Mouse (Mus musculus): ENCODE results near the gene Kcnk16.
"Not testable (repeated sequence)": the region's sequence is repeated elsewhere in the genome, so short reads cannot be mapped to it uniquely, and the experiment has no call there.

The Kcnk16 gene

DNA sequence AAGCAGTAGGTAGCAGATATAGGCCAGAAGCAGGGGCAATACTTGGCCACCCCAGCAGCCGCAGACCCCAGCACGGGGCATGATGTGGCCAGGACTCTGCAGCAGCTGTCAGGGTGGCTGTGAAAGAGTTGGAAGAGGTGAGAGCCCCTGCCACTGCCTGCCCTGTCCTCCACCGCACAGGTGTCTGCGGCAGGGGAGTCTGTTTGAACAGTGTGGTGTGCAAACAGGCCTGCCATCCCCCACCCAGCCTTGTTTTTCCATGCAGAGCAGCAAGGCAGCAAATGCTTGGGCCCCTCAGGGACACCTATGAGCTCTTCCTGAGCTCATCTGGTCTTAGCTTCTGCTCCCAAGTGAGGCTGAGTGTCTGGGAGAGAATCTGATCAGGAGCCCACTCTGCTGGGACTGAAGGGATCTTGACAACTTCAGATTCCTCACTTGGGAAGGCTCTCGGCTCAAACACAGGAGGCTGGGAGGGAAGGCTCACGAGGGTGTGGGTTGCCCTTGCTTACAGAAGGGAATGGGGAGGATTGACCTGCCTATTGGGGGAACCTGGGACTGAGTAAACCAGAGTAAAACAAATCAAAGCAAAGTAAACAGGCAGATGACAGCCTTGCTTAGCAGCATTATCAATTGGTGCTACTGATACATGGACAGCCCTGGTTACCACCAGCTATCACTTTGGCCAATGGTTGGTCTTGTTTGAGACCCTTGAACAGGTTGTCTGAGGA, at the start of gene Kcnk16:
Kcnk16 (minus strand) TSS at position 118 of the 728 bp plus-strand sequence.
- DNase-seq (ENCODE audit: low read depth), result no peak

DNA sequence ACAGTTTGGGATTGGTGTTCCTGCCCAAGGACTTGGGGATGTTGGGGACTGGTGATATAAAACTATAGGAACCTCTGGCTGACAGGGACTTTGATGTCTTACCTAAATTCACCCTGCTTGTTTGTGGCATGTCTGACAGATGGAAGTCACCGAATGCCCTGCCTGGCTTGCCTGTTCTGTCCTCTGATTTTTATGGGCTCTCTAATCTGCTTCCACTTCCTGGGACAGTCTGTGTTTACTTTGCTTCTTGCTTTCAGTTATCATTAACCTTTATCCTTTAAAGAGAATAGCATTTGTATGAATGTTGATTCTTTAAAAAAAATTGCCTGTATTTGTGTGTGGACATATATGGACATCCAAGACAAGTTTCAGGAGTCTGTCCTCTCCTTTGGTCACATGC, 46.1 kb upstream of the Kcnk16 start:
- no peak for DNase-seq (ENCODE audit: low read depth)

DNA sequence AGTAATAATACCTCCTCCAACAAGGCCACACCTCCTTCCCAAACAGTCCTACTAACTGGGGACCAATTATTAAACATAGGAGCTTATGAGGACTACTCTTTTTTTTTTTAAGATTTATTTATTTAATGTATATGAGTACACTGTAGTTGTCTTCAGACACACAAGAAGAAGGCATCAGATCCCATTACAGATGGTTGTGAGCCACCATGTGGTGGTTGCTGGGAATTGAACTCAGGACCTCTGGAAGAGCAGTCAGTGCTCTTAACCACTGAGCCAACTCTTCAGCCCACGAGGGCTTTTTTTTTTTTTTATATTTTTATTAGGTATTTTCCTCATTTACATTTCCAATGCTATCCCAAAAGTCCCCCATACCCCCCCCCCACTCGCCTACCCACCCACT, 36.1 kb upstream of the Kcnk16 start:
- not testable (repeated sequence) for DNase-seq (ENCODE audit: low read depth)

DNA sequence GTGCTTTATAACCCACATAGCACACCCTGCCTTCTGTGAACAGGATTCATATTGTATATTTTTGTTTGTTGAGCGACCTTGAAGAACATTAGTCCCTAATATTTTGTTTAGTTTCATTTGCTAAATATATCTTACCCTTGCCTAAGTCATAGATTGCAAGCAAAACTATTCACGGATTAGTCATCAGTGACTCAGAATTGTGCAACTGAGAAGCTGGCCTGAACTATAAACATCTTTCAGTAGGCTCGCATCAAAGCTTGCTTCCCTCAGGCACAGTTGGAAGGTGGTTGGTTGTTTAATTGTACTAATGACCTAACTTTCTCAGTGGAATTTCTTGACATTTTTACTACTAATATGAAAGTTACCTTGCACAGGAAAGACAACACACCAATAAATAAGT, 29.1 kb upstream of the Kcnk16 start:
- no peak for DNase-seq (ENCODE audit: low read depth)

DNA sequence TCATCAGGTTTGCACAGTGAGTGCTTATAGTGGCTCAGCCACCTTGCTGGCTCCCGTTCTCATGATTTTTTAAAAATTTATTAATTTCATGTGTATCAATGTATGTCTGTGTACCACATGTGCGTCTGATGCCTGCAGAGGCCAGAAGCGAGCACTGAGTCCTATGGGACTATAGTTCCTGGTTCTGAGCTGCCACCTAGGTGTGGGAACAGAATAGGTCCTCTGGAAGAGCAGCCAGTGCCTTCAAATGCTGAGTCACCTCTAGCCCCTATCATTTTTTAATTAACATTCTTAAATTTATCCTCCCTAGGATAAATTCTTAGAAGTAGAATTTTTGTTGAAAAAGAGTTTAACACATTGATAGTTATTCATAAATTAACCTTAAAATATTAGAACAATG, 28.6 kb upstream of the Kcnk16 start:
- DNase-seq (ENCODE audit: low read depth), result no peak

DNA sequence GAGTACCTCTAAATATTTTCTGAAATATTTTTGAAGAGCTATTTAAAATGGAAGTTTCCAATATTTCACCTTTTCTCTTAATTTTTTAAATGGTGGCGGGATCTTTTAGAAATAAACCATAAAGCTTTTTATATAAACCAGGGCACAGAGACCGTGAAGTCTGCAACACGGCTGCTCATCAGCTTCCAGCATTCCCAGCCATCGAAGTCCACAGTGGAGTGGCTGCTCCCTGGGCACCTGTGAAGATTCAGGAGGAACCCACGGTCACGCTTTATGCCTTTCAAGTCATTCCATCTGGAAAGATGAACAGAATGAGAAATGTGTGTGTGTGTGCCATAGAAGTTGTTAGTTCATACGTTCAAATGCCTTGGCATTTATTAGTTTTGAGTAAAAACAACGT, 25.9 kb upstream of the Kcnk16 start:
- no peak for DNase-seq (ENCODE audit: low read depth)

DNA sequence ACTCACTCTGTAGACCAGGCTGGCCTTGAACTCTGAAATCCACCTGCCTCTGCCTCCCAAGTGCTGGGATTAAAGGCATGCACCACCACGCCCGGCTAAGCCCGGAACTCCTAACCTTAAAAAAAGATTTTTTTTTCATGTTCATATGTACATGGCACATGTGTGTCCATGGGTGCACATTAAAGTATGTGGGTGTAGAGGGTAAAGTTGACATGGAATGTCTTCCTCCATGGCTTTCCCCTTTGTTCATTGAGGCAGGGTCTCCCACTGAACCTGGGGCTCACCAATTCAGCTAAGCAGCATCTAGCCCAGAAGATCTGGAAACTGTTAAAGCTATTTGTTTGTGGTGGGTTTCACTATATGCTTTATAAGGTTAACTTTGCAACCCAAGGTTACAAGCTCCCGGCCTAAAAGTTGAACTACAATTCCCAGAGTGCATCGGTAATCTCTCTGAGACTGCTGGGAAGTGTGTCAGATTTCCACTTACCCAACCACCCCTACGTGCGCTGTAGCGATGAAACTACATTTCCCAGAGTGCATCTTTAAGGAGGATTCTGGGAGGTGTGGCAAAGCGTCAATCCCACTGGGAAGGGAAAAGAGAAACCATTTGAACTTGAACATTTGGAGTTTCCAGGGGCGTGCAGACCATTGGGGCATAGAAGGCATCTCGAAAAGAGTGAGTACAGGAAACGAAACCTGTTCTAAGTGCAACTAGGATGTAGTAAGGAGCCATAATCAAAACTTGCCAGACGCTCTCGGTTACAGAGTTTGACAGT, 25.3 kb upstream of the Kcnk16 start, which contains the start of gene Nudt13:
Nudt13 (plus strand) TSS at position 581 of the 776 bp plus-strand sequence.
- peak; percentile 93 for DNase-seq (ENCODE audit: low read depth)

DNA sequence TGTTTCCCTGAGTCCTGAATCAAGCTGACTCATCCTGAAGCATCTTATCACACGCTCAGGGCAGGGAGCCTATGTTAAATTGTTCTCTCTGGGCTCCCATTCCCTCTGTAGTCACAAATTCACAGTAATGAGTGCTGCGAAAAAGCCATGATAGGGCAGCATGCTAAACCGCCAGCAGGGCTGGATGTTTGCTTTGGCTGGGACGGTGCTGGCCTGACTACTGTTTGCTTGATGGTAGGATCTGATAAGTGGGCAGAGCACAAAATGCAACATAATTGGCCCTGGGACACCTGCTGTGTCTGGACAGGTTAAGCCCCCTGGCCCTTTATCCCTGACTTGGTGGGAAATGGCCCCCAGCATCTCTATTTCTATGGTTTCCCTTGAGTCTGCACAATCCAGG, 22.4 kb upstream of the Kcnk16 start:
- DNase-seq (ENCODE audit: low read depth), result no peak

DNA sequence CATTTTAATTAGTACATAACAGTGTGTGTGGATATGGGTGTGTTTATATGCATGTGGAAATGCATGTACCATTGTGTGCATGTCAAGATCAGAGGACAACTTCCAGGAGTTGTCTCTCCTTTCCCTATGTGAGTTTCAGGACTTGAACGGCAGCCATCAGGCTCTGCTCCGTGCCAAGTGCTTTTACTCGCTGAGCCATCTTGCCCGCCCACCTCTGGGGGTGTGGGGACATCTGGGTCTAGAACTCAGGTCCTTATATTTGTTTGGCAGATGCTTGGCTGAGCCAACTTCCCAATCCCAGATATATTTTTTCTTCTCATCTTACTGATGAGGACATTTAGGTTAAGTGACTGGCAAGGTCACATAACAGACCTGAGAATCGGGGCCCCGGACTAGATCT, 578 bp downstream of the Kcnk16 start:
- DNase-seq (ENCODE audit: low read depth), result no peak

DNA sequence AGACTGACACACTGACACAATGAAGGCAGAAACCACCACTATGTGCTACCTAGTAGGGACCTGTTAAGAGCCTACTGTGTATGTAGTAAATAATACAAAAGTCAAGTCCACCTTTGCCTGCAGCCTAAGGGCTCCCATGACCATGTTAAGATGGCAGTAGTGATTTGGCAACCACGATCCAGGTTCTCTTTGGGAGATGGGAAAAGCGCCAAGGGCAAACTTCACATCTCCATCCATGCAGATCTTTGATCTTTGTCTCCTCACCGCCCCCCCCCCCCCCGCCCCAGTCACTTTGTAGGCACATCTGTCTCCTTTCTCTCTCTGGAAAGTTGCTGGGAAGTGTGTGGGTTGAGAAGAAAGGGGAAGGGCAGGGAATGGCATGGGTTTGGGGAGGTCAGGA, 6.7 kb downstream of the Kcnk16 start:
- DNase-seq (ENCODE audit: low read depth), result no peak

DNA sequence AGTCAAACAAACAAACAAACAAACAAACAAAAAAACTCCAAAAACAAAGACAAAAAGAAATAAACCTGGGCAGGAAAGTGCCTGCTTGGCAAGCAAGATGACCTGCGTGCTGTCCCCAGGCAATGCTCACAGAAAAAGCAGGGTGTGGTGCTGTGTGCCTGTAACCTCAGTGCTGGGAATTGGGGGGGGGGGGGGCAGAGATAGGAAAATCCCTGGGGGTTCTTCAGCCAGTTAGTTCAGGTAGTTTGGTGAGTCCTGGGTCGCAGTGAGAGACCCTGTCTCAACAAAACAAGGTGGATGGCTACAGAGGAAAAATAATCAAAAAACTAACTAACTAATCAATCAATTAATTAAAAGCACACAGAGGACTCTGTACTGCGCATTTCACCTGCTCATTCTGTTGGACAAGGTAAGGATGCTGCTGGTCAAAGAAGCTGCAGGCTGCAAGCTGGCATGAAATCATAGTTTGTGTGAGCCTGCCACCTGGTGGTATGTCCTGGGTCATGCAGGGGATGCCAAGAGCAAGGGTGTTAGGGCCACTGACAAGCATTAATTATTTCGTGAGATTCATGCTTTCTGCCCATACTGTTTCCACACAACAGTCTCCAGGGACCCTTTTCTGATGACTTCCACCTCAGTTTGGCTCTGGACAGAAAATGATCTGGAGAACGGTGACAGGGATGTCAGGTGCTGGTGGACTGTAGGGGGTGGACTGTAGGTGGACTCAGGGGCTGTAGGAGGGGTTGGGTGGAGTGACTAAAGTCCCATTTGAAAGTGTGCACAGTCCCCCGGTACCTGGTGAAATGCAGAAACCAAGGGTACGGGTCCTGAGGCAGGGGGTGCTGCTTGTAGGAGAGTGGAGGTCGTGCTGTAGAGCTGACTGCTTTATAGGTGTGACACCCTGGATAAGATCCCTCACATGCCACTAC, 10.6 kb downstream of the Kcnk16 start:
- DNase-seq (ENCODE audit: low read depth), result peak; percentile 63

DNA sequence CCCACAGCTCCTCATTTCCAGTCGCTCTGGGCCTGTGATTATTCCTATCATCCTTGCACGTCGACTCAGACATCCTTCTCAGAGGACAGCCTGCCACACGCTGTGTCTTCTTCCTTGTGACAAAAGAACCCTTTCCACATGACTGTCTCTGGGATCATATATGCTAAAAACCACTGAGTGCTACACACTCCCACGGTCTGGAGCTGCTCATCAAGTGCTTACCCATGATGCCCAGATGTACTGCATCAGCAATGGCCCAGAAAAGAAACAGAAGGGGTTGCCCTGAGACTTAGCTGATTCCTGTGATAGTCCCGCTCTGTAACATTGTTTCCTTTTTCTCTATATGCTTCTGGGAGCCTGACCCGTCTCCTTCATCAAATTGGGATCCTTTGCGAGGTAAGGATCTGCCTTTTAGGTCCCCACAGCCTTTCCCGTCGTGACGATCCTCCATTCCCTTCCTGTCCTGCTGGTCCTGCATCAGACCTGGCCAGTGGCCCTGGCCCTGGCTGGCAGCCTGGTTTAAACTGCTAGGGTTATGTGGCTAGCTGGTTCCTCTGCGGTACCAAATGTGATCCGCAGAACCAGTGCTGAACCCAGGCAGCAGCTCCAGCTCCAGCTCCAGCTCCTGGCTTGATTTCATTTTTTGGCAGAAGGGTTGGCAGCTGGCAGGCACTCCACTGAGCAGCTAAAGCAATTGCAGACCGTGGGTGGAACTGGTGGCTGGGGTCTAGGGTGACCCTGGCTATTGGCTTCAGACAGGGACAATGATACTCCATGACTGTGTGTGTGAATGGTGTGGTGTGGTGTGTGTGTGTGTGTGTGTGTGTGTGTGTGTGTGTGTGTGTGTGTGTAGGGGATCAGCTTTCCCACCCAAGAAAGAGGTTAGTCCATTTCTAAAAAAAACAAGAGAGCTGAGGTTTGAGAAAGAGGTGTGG, 18.5 kb downstream of the Kcnk16 start:
- DNase-seq (ENCODE audit: low read depth), result no peak

DNA sequence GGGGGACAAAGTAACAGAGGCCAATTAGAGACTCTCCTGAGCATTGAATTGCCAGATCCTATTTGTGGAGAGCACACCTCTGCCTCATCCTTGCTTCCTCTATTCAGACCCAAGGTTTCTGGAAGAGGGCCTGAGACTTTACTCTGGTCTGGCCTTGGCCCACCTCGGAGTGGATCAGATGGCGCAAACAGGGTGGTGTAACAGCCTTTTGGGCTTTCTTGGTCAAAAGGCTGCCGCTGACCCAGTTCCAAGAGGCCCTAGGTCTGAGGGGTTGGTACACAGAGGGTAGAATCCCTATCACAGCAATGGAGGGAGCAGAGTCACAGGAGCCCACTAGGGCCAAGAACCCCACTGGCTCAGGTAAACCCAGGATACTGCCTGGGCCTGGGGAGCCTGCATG, 21.0 kb downstream of the Kcnk16 start:
- DNase-seq (ENCODE audit: low read depth), result no peak

DNA sequence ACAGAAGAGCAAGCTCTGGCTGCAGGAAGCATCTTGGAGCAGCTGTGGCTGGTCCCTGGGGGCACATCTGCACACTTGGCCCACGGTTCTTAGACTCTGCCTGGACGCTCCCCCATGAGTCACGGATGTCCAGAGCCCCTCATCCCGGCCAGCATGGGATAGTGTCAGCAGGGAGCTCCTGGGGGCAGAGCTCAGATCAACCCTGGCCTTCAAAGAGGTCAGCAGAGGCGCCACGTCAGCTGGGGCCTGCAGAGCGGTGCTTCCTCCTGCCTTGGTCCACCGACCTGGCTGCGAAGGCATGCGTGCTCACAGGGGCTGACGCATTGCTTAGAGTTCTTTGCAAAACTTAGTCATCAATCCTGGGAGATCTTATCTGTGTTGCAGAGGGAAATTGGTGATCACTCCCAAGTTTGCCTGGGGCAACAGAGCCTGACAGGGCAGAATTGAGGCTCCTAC, 22.2 kb downstream of the Kcnk16 start:
- no peak for DNase-seq (ENCODE audit: low read depth)

DNA sequence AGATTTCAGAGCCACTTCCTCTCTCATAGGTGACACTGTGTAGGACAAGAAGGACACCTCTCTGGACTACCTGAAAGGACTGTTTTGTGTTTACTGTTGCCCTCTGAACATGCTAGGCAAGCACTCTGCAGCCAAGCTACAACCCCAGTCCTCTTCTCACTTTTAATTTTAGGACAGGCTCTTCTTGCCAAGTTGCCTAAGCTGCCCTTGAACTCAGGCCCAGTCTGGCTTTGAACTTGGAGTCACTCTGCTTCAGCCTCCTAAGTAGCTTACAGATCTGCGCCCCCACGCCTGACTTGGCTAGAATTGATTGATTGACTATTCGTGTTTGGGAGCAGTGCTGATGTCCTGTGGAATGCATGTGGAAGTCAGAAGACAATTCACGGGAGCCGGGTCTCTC, 23.1 kb downstream of the Kcnk16 start:
- DNase-seq (ENCODE audit: low read depth), result no peak

DNA sequence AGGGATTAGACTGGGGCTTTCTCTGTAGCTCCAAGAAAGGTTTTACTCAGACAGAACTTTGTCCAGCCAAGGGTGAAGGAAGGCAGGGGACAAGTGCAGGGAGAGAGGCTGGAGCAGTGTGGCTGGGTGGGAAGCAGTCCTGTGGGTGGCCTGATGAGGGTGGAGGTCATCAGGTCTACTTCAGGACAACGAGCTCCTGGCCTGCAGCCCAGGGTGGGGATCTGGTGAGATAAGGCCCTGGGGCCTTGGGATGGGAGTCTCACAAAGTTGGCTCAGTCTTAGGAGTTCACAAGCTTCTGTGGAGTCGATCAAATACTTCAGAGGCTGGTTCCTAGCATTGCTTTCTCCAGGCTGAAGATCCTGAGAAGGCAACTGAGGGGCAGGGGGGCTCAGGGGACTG, 23.7 kb downstream of the Kcnk16 start:
- no peak for DNase-seq (ENCODE audit: low read depth)

DNA sequence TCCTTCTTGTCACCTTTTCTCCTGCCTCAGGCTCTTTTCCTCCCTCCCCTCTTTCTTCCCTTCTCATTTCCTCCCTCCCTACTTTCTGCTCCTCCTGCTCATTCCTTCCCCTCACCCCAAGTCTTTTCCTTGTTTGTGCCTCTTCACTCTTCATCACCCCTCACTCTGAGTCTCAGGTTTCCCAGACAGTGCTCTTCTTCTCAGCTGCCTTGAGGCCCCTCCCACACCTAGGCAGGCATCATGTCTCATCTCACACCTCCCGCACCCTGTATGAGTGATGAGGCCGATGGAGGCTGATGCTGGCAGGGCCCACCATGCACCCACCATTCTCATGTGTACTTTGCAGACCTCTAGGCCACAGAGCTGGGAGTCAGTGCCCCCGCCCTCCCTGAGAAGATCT, 25.8 kb downstream of the Kcnk16 start:
- DNase-seq (ENCODE audit: low read depth), result no peak

DNA sequence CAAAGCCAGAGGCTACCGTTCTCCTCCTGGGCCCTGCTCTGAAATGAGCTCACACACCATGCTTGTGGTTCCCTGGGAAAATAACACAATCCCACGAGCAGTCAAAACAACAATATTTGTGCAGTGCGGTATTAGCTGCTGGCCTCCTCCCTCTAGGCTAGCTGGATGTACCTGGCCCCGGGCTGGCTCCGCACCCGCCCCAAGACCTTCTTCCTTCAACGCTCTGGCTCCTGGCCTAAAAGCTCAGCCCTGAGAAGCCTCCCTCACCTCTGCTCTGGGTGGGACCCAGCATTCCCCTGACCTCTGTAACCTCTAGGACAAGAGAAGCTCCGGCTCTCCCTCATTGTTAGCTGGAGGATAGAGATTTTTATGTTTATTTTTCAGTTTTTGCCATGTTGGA, 26.5 kb downstream of the Kcnk16 start:
- no peak for DNase-seq (ENCODE audit: low read depth)

DNA sequence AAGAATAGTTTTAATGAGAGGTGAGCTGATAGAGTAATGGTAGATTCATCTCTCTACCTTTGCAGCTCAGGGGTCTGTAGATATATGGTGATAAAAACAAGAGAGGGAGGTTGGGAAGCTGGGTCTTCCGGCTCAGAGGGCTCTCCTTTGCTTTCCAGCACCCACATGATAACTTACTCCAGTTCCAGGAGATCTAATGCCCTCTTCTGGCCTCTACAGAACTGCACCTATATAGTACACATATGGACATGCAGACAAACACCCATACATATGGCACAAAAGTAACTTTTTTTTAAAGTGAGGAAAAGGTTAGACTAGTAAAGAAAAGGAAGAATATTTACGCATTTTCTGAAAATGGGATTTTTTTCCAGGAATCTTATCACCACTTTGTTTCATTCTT, 34.6 kb downstream of the Kcnk16 start:
- DNase-seq (ENCODE audit: low read depth), result no peak

DNA sequence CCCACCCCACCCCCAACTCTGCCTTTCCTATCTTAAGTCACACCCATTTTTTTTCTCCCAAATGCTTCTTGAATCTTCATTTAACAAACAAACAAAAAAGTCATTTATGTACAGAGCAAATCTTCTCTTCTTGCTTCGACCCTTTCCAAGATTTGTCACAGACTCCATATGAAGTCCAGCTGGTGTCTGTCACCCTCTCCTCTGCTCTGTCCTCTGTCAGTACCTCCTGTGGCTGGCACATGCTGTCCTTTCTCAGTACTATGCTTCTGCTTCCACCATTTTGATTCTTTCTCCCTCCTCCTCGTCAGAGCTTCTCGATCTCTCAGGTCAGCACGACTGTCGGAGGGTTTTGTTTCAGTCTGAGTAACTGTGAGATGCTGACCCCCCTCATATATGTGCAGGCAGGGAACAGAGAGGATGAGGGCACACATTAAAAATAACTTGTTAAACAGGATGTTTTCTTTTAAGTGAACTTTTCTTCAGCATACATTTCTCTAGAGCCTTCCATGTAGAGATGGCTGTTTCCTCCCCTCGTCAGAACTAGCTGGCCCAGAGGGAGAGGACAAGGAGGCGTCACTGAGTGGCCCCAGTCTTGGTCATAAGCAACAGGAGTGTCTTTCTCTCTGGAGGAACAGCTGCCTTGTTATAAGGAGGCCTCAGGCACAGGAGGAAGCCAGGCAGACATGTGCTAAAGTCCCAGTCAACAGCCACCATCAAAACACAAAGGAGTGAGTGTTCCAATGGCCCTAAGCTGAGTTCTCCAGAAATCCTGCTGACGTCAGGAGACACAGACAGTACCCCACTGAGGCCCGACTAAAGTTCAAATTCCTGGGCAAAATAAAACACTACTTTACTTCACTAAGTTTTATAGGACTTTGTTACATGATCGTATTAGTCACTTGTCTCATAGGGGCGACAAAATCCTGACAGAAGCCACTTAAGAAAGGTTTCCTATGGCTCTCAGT, 35.7 kb downstream of the Kcnk16 start:
- no peak for DNase-seq (ENCODE audit: low read depth)
